Mouse (Mus musculus) liver, adult 2 months (tissue): Measurements from ENCODE around the gene Phc2. TPM values are rescaled to one million over a fixed set of nuclear protein-coding genes. Genes with fewer than 3 reads are reported as not detected.

Source experiments
- DNase-seq: peaks from one replicate; pipeline ENCODE4 v3.0.0-alpha.2; 2011; ENCODE audit warnings: low read depth, low spot score; ENCODE audit errors: extremely low read depth
- H3K27ac ChIP-seq: fragments of 200-500 bp; replicated peaks from 2 replicates; pipeline ENCODE4 v1.5.1; 2012; ENCODE audit warnings: low read depth, mild to moderate bottlenecking, control low read depth, inconsistent platforms, low read length; ENCODE audit not compliant: insufficient read depth
- H3K27me3 ChIP-seq: fragments of 200-500 bp; 2 replicates; pipeline ENCODE4 v1.6.1; 2012; ENCODE audit warnings: mild to moderate bottlenecking, moderate library complexity, low read length, inconsistent platforms; ENCODE audit not compliant: control insufficient read depth, insufficient read depth
- H3K36me3 ChIP-seq: fragments of 200-500 bp; 2 replicates; pipeline ENCODE4 v1.6.1; 2012; ENCODE audit warnings: low read length, inconsistent platforms; ENCODE audit not compliant: control insufficient read depth, insufficient read depth
- H3K4me1 ChIP-seq: fragments of 200-500 bp; 2 replicates; pipeline ENCODE4 v1.6.1; 2011; ENCODE audit warnings: low read length; ENCODE audit not compliant: control insufficient read depth, insufficient read depth
- H3K4me3 ChIP-seq: fragments of 200-500 bp; 2 replicates; pipeline ENCODE4 v1.5.1; 2011; ENCODE audit warnings: low read depth, mild to moderate bottlenecking, control low read depth, low read length, moderate library complexity; ENCODE audit not compliant: insufficient read depth
- H3K79me2 ChIP-seq: fragments of 200-500 bp; 2 replicates; pipeline ENCODE4 v1.6.1; 2012; ENCODE audit warnings: inconsistent platforms, mild to moderate bottlenecking, low read length, moderate library complexity; ENCODE audit not compliant: control insufficient read depth, insufficient read depth
- H3K9ac ChIP-seq: fragments of 200-500 bp; 2 replicates; pipeline ENCODE4 v1.6.1; 2012; ENCODE audit warnings: low read depth, mild to moderate bottlenecking, control low read depth, inconsistent platforms, low read length
- CTCF ChIP-seq: fragments of 200-500 bp; IDR thresholded peaks from 2 replicates; pipeline ENCODE4 v1.5.1; 2011; ENCODE audit warnings: low read depth, low read length, control low read depth
- POLR2A ChIP-seq: fragments of 200-500 bp; IDR thresholded peaks from 2 replicates; pipeline ENCODE4 v1.6.1; 2011; ENCODE audit warnings: low read length, control low read depth; ENCODE audit not compliant: insufficient read depth; ENCODE audit errors: extremely low read depth
- WGBS: fragments of 180-500 bp; shearing (Covaris S2); methylation state at CpG from one replicate; pipeline ENCODE4 v1.1.7; 2018; 5-methylcytosine and 5-hydroxymethylcytosine counted together
- polyA plus RNA-seq: library from polyadenylated mRNA; depleted of rRNA; stranded (reverse); fragments of >200 nt; gene quantifications from 2 replicates; pipeline ENCODE4 v1.2.3, GENCODE M21; 2012
- total RNA-seq: library from RNA; depleted of rRNA; stranded (reverse); fragments of >200 nt; gene quantifications from 2 replicates; pipeline ENCODE4 v1.2.3, GENCODE M21; 2014

The Phc2 gene
- total and polyA plus RNA-seq, 2 experiments, result 7.7 to 28.7 TPM

GRCm38 (mm10) chr4:128784950-128785631, 130.6 kb downstream of the Phc2 start:
- H3K79me2 ChIP-seq, result no peaks in the 10 kb centered on the region
- H3K9ac ChIP-seq, result no peak overlapping the region
- H3K4me1 ChIP-seq, result 0 out of 2 replicates have a peak, but pooled peaks cover 3% of the 10 kb centered on the region
- H3K4me3 ChIP-seq, result no peak overlapping the region
- H3K36me3 ChIP-seq, result peaks cover 9% of the 10 kb centered on the region; the same call in 1 of the 2 replicates
- TF ChIP-seq CTCF, result no peak
- TF ChIP-seq POLR2A, result no peak
- WGBS, result 88% methylated on average over 15 of the region's 15 CpGs
- peak; percentile 51 for DNase-seq
- no peak overlapping the region for H3K27ac ChIP-seq
- no peaks in the 10 kb centered on the region for H3K27me3 ChIP-seq

DNA sequence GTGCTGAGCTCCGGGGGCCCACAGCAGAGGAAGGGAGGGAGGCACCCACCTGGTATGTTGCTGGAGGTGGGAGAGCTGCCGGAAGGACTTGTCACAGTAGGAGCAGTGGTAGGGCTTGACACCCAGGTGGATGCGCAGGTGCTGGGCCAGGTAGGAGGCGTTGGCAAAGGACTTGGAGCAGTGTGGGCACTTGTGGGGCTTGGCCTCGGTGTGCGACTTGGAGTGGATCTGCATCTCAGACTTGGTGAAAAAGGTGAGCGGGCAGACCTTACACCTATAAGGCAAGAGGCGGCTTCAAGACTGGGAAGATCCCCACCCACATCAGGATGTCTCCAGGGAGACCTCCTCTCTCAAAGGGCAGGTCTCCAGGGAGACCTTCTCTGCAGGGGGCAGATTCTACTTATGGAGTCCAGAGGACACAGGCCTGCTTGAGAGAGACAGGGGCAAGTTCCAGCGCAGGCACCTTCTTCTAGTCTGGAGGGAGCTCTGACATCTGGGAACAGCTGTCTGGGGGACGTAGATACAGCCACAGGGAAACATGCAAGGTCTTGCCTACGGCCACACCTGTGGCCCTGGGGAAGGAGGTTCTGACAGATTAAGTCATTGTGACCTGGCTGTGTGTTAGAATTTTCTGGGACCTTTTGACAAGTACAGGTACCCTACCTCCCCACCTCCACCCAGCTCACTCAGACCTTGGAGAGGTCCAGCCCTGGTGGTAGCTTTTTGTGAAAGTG, 131.6 kb downstream of the Phc2 start:
- no peak for TF ChIP-seq POLR2A
- no peak for TF ChIP-seq CTCF
- H3K27ac ChIP-seq, result no peak overlapping the region
- H3K79me2 ChIP-seq, result no peaks in the 10 kb centered on the region
- H3K9ac ChIP-seq, result no peak overlapping the region
- peaks cover 9% of the 10 kb centered on the region; the same call in 1 of the 2 replicates for H3K36me3 ChIP-seq
- 96% methylated on average over 11 of the region's 11 CpGs for WGBS
- H3K27me3 ChIP-seq, result no peaks in the 10 kb centered on the region
- 0 out of 2 replicates have a peak, but pooled peaks cover 5% of the 10 kb centered on the region for H3K4me1 ChIP-seq
- no peak overlapping the region for H3K4me3 ChIP-seq
- DNase-seq, result no peak

DNA sequence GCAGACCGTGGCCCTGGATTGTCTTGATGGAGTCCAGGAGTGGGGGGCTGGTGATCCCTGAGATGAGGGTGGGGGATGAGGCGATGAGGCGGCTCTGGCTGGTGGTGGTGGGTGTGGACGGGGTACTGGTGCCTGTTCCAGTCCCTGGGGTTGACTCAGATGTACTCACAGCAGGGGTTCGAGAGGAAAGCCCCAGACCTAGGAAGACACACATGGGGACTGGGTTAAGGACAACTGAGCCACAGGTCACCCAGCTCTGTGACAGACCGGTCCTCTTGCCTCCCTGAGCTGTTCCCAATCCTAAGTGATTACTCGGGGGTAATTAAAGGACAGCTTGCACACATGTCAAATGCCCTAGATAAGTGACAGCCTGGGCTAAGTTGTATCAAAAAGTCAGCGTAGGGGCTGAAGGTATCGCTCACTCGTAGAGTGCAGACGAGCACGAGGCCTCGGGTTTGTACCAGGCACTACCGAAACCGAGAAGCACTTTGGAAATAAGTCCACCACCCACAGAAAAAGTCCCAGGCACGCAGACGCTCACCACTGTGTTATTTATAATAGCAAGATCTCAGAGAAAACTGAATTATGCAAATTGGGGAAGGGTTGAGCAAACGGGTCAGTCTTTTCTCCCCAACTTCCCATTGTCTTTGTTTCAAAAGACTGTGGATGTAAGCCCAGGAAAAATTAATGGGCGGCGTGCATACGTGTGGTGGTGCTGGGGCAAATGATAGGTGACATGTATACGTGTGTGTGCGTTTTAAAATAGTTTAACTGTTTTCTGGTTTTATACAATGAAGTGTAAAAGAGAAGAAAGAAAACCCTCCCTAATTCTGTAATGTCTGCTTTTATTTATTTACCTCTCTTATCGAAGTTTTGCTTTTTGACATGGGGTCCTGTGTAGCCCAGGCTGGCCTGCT, 132.8 kb downstream of the Phc2 start:
- no peak for TF ChIP-seq POLR2A
- no peak for TF ChIP-seq CTCF
- H3K27ac ChIP-seq, result no peak overlapping the region
- H3K9ac ChIP-seq, result no peak overlapping the region
- H3K36me3 ChIP-seq, result peaks cover 9% of the 10 kb centered on the region; the same call in 1 of the 2 replicates
- H3K27me3 ChIP-seq, result no peaks in the 10 kb centered on the region
- DNase-seq, result no peak
- H3K4me1 ChIP-seq, result 0 out of 2 replicates have a peak, but pooled peaks cover 5% of the 10 kb centered on the region
- WGBS, result 92% methylated on average over 24 of the region's 24 CpGs
- H3K79me2 ChIP-seq, result no peaks in the 10 kb centered on the region
- H3K4me3 ChIP-seq, result no peak overlapping the region

GRCm38 (mm10) chr4:128788108-128788507, 133.6 kb downstream of the Phc2 start:
- H3K9ac ChIP-seq, result no peak overlapping the region
- H3K27ac ChIP-seq, result no peak overlapping the region
- H3K27me3 ChIP-seq, result no peaks in the 10 kb centered on the region
- TF ChIP-seq CTCF (no peak), POLR2A (no peak)
- H3K4me3 ChIP-seq, result no peak overlapping the region
- DNase-seq, result no peak
- H3K79me2 ChIP-seq, result no peaks in the 10 kb centered on the region
- H3K36me3 ChIP-seq, result peaks cover 9% of the 10 kb centered on the region; the same call in 1 of the 2 replicates
- H3K4me1 ChIP-seq, result 0 out of 2 replicates have a peak, but pooled peaks cover 5% of the 10 kb centered on the region
- 90% methylated on average over 4 of the region's 4 CpGs for WGBS

DNA sequence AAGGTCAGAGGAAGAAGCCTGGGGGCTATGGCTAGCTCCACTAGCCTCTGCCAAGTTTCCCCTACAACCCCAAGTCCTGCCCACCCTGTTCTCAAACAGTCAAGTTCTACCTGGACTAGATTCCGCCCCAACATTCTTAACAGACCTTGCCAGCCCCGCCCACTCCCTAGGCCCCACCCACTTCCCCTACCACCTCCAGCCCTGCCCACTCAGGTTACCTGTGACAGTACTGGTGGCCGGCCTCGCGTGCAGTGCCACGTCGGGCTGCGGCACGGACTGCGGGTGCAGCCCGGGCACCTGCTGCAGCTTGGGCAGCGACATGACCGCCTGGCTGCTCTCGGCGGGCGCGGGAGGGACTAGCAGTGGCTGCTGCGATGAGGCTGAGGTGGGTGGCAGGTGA, 135.1 kb downstream of the Phc2 start:
- TF ChIP-seq CTCF (no peak), POLR2A (no peak)
- Histone ChIP-seq H3K27me3 (no peaks in the 10 kb centered on the region), H3K4me1 (peaks cover 9% of the 10 kb centered on the region), H3K9ac (no peak overlapping the region), H3K79me2 (no peaks in the 10 kb centered on the region), H3K4me3 (no peak overlapping the region), H3K36me3 (peaks cover 5% of the 10 kb centered on the region; the same call in 1 of the 2 replicates), H3K27ac (no peak overlapping the region)
- no peak for DNase-seq
- 41% methylated on average over 18 of the region's 18 CpGs for WGBS
